Mouse (Mus musculus): Measurements from ENCODE around the gene L3mbtl4. TPM values are rescaled to one million over a fixed set of nuclear protein-coding genes. Genes with fewer than 3 reads are reported as not detected.
A peak's percentile ranks its signal among the peaks of the same experiment; 100 is the strongest.

L3mbtl4 gene
- 0.44 and 0.97 TPM in 2 replicates for polyA plus RNA-seq (2015; fragmentation: Nextera tagmentation; extraction: Ambion mirVana)

- H3K9ac ChIP-seq: 0 out of 2 replicates have a peak within 1 kb of the TSS, but pooled peaks have one; percentile 9
Measured at GRCm38 (mm10) chr17:68273527-68273926, at the start of gene L3mbtl4. Gene L3mbtl4 (plus strand): TSS chr17:68273797.

GRCm38 (mm10) chr17:68230484-68230883 lies 43.1 kb upstream of the L3mbtl4 start:
- no peak overlapping the region for H3K9ac ChIP-seq
- WGBS: 60% methylated on average over 4 of the region's 4 CpGs
- H3K36me3 ChIP-seq: no peaks in the 10 kb centered on the region
- no peaks in the 10 kb centered on the region for H3K9me3 ChIP-seq
- no peaks in the 10 kb centered on the region for H3K27me3 ChIP-seq (replicated peaks)
- H3K4me3 ChIP-seq (replicated peaks): no peak overlapping the region
- H3K4me2 ChIP-seq (replicated peaks): no peak overlapping the region
- no peak overlapping the region for H3K27ac ChIP-seq
- ATAC-seq: no peak
- H3K4me1 ChIP-seq (replicated peaks): no peaks in the 10 kb centered on the region

More at GRCm38 (mm10) chr17:68273527-68273926, at the start of gene L3mbtl4:
- WGBS: under 1% methylated on average over 29 of the region's 29 CpGs
- peaks cover 8% of the 10 kb centered on the region; the same call in 1 of the 2 replicates for H3K4me1 ChIP-seq (replicated peaks)
- H3K4me3 ChIP-seq (replicated peaks): peak within 1 kb of the TSS; percentile 46
- H3K9me3 ChIP-seq: no peaks in the 10 kb centered on the region
- H3K36me3 ChIP-seq: no peaks in the 10 kb centered on the region
- ATAC-seq: peak; percentile 89
- peaks cover 7% of the 10 kb centered on the region for H3K27me3 ChIP-seq (replicated peaks)
- no peak within 1 kb of the TSS for H3K27ac ChIP-seq
- peak within 1 kb of the TSS; percentile 98 for H3K4me2 ChIP-seq (replicated peaks)

DNA sequence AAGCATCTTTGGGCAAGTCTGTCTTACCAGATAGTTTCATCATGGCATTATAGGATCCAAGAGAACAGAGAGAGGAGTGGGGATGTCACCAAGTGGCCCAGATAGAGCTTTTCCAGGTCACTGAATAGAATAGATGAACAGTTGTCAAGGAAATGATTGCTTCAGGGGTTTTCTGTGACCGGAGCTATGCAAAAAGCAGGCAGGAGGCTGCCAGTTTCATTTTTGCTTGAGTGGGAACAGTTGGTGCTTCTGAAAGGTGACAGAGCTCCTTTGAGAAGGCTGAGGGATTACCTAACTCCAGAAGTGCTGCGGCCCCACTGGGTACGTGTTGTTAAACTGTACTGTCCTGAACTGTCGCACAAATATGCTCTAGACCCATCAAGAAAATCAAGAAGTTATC lies 38.2 kb upstream of the L3mbtl4 start:
- H3K27ac ChIP-seq: no peak overlapping the region
- no peak for ATAC-seq
- 83% methylated on average over 4 of the region's 4 CpGs for WGBS

DNA sequence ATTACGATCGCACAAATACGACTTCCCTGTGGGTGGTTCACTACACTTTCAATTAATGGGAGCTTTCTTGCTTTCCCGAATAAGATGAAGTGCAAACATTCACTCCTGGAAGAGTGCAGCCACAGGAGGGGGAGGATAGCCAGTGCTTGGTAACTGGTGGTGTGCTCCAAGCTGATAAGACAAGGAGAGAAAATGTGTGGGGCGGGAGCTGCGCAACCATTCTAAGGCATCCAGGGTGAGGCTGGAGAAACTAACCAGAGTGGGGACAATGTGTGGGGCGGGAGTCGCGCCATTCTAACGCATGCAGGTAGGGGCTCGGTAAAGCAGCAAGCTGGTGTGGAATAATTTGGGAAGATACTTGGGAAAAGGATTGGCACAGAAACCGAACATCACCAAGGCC lies 36.6 kb upstream of the L3mbtl4 start:
- no peak overlapping the region for H3K4me2 ChIP-seq (replicated peaks)
- no peak overlapping the region for H3K4me3 ChIP-seq (replicated peaks)
- H3K9ac ChIP-seq: no peak overlapping the region
- no peaks in the 10 kb centered on the region for H3K4me1 ChIP-seq (replicated peaks)
- WGBS: 83% methylated on average over 12 of the region's 12 CpGs
- no peaks in the 10 kb centered on the region for H3K36me3 ChIP-seq
- no peak overlapping the region for H3K27ac ChIP-seq
- H3K9me3 ChIP-seq: no peaks in the 10 kb centered on the region
- H3K27me3 ChIP-seq (replicated peaks): no peaks in the 10 kb centered on the region
- ATAC-seq: no peak

More for the DNA sequence above, 38.2 kb upstream of the L3mbtl4 start:
- no peak overlapping the region for H3K9ac ChIP-seq
- no peaks in the 10 kb centered on the region for H3K36me3 ChIP-seq
- no peaks in the 10 kb centered on the region for H3K27me3 ChIP-seq (replicated peaks)
- H3K4me1 ChIP-seq (replicated peaks): no peaks in the 10 kb centered on the region
- H3K4me2 ChIP-seq (replicated peaks): no peak overlapping the region
- no peaks in the 10 kb centered on the region for H3K9me3 ChIP-seq
- H3K4me3 ChIP-seq (replicated peaks): no peak overlapping the region

- no peak for ATAC-seq
- no peak overlapping the region for H3K4me2 ChIP-seq (replicated peaks)
- no peaks in the 10 kb centered on the region for H3K9me3 ChIP-seq
- 89% methylated on average over 2 of the region's 2 CpGs for WGBS
- no peaks in the 10 kb centered on the region for H3K27me3 ChIP-seq (replicated peaks)
- no peak overlapping the region for H3K27ac ChIP-seq
- no peak overlapping the region for H3K4me3 ChIP-seq (replicated peaks)
- H3K4me1 ChIP-seq (replicated peaks): no peaks in the 10 kb centered on the region
- H3K36me3 ChIP-seq: no peaks in the 10 kb centered on the region
- H3K9ac ChIP-seq: no peak overlapping the region
Measured at GRCm38 (mm10) chr17:68240171-68240570, 33.4 kb upstream of the L3mbtl4 start.

- Histone ChIP-seq H3K36me3 (no peaks in the 10 kb centered on the region), H3K9me3 (no peaks in the 10 kb centered on the region), H3K4me3 (replicated peaks) (no peak overlapping the region), H3K4me1 (replicated peaks) (no peaks in the 10 kb centered on the region), H3K4me2 (replicated peaks) (no peak overlapping the region), H3K9ac (no peak overlapping the region), H3K27me3 (replicated peaks) (no peaks in the 10 kb centered on the region), H3K27ac (no peak overlapping the region)
- no peak for ATAC-seq
- 75% methylated on average over 7 of the region's 7 CpGs for WGBS
Measured at GRCm38 (mm10) chr17:68264835-68265557, 8.6 kb upstream of the L3mbtl4 start.

GRCm38 (mm10) chr17:68273954-68274353 lies 357 bp downstream of the L3mbtl4 start:
- no peak overlapping the region for H3K27ac ChIP-seq
- peaks cover 8% of the 10 kb centered on the region; the same call in 1 of the 2 replicates for H3K4me1 ChIP-seq (replicated peaks)
- peak overlapping the region; percentile 98 for H3K4me2 ChIP-seq (replicated peaks)
- no peaks in the 10 kb centered on the region for H3K9me3 ChIP-seq
- peak overlapping the region; percentile 46 for H3K4me3 ChIP-seq (replicated peaks)
- WGBS: 12% methylated on average over 14 of the region's 14 CpGs
- H3K36me3 ChIP-seq: no peaks in the 10 kb centered on the region
- H3K27me3 ChIP-seq (replicated peaks): peaks cover 7% of the 10 kb centered on the region
- H3K9ac ChIP-seq: 0 out of 2 replicates have a peak overlapping the region, but pooled peaks have one; percentile 9
- peak; percentile 55 for ATAC-seq

GRCm38 (mm10) chr17:68275138-68275537 lies 1.5 kb downstream of the L3mbtl4 start:
- Histone ChIP-seq H3K9me3 (no peaks in the 10 kb centered on the region), H3K36me3 (no peaks in the 10 kb centered on the region), H3K4me1 (replicated peaks) (peaks cover 8% of the 10 kb centered on the region; the same call in 1 of the 2 replicates), H3K27me3 (replicated peaks) (peaks cover 7% of the 10 kb centered on the region), H3K9ac (no peak overlapping the region), H3K27ac (no peak overlapping the region), H3K4me2 (replicated peaks) (no peak overlapping the region), H3K4me3 (replicated peaks) (no peak overlapping the region)
- 78% methylated on average over 2 of the region's 2 CpGs for WGBS
- no peak for ATAC-seq

DNA sequence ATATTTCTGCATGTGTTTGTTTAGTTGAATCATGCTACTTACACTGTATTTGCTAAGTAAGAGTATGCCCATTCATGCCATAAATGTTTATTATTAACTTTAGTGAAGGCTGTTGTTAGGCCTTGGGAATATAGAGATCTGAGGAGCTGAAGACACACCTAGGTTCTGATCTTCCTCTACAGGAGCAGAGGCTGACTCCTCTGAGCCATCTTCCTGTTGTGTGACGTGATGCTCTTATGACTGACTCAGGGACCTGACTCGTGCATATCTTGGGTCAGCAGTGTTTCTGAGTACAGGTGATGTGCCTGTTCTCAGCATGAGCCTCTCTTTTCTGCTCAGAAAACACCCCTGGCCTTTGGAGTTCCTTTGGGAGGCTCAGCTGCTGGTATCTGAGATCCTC lies 7.3 kb downstream of the L3mbtl4 start:
- Histone ChIP-seq H3K27me3 (replicated peaks) (no peaks in the 10 kb centered on the region), H3K36me3 (no peaks in the 10 kb centered on the region), H3K9ac (no peak overlapping the region), H3K4me2 (replicated peaks) (no peak overlapping the region), H3K27ac (no peak overlapping the region), H3K4me3 (replicated peaks) (no peak overlapping the region), H3K9me3 (no peaks in the 10 kb centered on the region), H3K4me1 (replicated peaks) (peaks cover 2% of the 10 kb centered on the region; the same call in 1 of the 2 replicates)
- ATAC-seq: peak; percentile 94
- WGBS: 62% methylated on average over 2 of the region's 2 CpGs

- Histone ChIP-seq H3K4me2 (replicated peaks) (no peak overlapping the region), H3K4me1 (replicated peaks) (peaks cover 2% of the 10 kb centered on the region), H3K27ac (no peak overlapping the region), H3K9ac (no peak overlapping the region), H3K27me3 (replicated peaks) (no peaks in the 10 kb centered on the region), H3K36me3 (no peaks in the 10 kb centered on the region), H3K4me3 (replicated peaks) (no peak overlapping the region), H3K9me3 (no peaks in the 10 kb centered on the region)
- ATAC-seq: no peak
- 32% methylated on average over 8 of the region's 8 CpGs for WGBS
Measured at GRCm38 (mm10) chr17:68285119-68285782, 11.7 kb downstream of the L3mbtl4 start.

- Histone ChIP-seq H3K4me3 (replicated peaks) (no peak overlapping the region), H3K4me1 (replicated peaks) (peaks cover 2% of the 10 kb centered on the region), H3K27ac (no peak overlapping the region), H3K27me3 (replicated peaks) (no peaks in the 10 kb centered on the region), H3K36me3 (no peaks in the 10 kb centered on the region), H3K9me3 (no peaks in the 10 kb centered on the region), H3K9ac (no peak overlapping the region), H3K4me2 (replicated peaks) (no peak overlapping the region)
- peak; percentile 51 for ATAC-seq
- WGBS: 73% methylated on average over 4 of the region's 4 CpGs
Measured at GRCm38 (mm10) chr17:68288094-68288493, 14.5 kb downstream of the L3mbtl4 start.

DNA sequence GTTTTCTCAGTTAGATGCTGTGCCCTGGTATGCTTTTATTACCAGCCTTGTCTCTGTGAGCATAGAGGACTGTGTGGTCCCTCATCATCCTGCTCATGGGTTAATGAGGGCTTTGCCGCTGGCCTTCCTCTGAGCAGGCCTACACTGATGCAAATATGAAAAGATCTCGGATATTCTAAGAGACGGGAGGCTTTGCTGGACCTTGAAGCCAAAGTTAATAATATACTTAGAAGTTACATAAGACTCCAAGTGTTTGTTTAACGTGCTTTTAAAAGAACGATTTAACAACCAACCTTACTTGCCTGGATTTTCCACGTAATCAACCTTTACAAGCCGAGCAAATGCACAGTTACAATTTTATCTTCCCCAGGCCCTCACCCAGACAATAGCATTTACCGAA lies 15.1 kb downstream of the L3mbtl4 start:
- H3K27me3 ChIP-seq (replicated peaks): no peaks in the 10 kb centered on the region
- H3K4me2 ChIP-seq (replicated peaks): no peak overlapping the region
- no peak overlapping the region for H3K4me3 ChIP-seq (replicated peaks)
- no peak overlapping the region for H3K9ac ChIP-seq
- 54% methylated on average over 8 of the region's 8 CpGs for WGBS
- H3K9me3 ChIP-seq: no peaks in the 10 kb centered on the region
- peaks cover 2% of the 10 kb centered on the region for H3K4me1 ChIP-seq (replicated peaks)
- ATAC-seq: peak; percentile 88
- no peaks in the 10 kb centered on the region for H3K36me3 ChIP-seq
- no peak overlapping the region for H3K27ac ChIP-seq
